Comparison of ENCODE assay signal across 18 mouse cellular contexts in genomic region chr16:57890135-57890534, GRCm38 (mm10).
"Had no signal": no experiment of that assay in that cellular context is flagged by ENCODE, and none has a peak within 500 bp of the region (broad histone marks: within the 10 kb centered on the region; RNA-seq: fewer than 3 reads in every experiment).

No protein-coding gene starts in this region.

- H3K4me1 ChIP-seq: kidney, embryonic 15.5 days; liver, embryonic 13.5 days; midbrain, embryonic 12.5 days; midbrain, embryonic 15.5 days; stomach, embryonic 15.5 days had no signal

- H3K9ac ChIP-seq: kidney, embryonic 15.5 days; liver, embryonic 13.5 days; midbrain, embryonic 12.5 days; midbrain, embryonic 15.5 days; stomach, embryonic 15.5 days had no signal

- H3K27ac ChIP-seq: kidney, embryonic 15.5 days; left cerebral cortex, adult 2 months; liver, embryonic 13.5 days; midbrain, embryonic 12.5 days; midbrain, embryonic 15.5 days; stomach, embryonic 15.5 days had no signal

- H3K27me3 ChIP-seq: kidney, embryonic 15.5 days; liver, embryonic 13.5 days; midbrain, embryonic 12.5 days; midbrain, embryonic 15.5 days; stomach, embryonic 15.5 days had no signal

- H3K9me3 ChIP-seq: kidney, embryonic 15.5 days; liver, embryonic 13.5 days; midbrain, embryonic 12.5 days; midbrain, embryonic 15.5 days; stomach, embryonic 15.5 days had no signal

- H3K4me3 ChIP-seq: kidney, embryonic 15.5 days; left cerebral cortex, adult 2 months; liver, embryonic 13.5 days; midbrain, embryonic 12.5 days; midbrain, embryonic 15.5 days; myocyte; stomach, embryonic 15.5 days had no signal

- H3K36me3 ChIP-seq: kidney, embryonic 15.5 days; liver, embryonic 13.5 days; midbrain, embryonic 12.5 days; midbrain, embryonic 15.5 days; stomach, embryonic 15.5 days had no signal

- DNase-seq: kidney, adult 8-10 months; kidney, postnatal 10 days; kidney, postnatal 36 days; layer of hippocampus, postnatal 36 days; liver, embryonic 13.5 days; lung, adult 2 months; lung, postnatal 14 days; lung, postnatal 4 days; right cerebral cortex, adult 18-20 months; right cerebral cortex, postnatal 14 days; spleen, adult 18-20 months; thymus, postnatal 25 days had no signal

- ATAC-seq: midbrain, embryonic 15.5 days had no signal

- H3K4me2 ChIP-seq: kidney, embryonic 15.5 days; liver, embryonic 13.5 days; midbrain, embryonic 12.5 days; midbrain, embryonic 15.5 days; stomach, embryonic 15.5 days had no signal
